Mouse (Mus musculus): ENCODE measurements at regions not wholly inside any gene's neighbourhood (a gene's known extent, or its start where the extent isn't known, plus 50 kb on each side); places are given as distances from the start of the nearest gene placed in this dataset.

DNA sequence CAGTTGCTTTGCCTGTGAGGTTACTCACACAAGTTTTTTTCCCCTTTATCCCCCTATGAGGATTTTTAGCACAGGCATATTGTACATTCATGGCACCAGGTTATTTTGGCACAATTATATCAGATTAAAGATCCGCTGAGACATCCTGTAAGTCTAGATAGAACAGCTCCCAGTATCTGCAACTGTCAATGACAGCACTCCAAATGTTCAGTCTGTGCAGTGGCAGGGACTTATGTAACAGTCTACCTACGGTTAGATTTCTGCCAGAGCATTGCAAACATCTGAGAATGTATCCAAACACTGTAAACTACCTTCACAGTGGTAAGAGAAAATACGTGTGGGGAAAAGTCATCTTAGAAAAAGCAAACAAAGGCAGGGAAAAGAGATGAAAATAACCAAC, 163.5 kb upstream of the Kcnh7 start:
- peak; percentile 8 for DNase-seq (ENCODE audit: low spot score)

DNA sequence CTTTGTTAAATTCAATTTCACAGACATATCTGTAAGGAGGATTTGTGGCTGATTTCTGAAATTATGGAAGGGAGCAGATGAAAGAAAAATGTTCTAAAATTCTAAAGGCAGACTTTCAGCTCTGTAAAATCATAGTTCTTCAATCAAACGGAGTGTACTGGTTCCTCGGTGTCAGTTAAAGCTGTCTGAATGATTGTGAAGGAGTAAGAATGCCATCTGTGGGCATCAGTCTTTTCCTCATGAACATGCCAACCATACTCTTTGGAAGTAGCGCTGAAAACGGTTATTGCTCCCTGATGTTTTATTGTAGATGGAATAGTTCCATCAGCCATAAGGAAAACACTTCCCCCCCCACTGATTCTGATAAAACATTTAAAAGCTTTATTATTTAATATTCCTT, 142.7 kb upstream of the Kcnh7 start:
- DNase-seq (ENCODE audit: low spot score) = no peak

- no peak for DNase-seq (ENCODE audit: low spot score)
These were observed 96.8 kb upstream of the Kcnh7 start for GRCm38 (mm10) chr2:63280911-63281310.

GRCm38 (mm10) chr2:63273799-63274203, 89.7 kb upstream of the Kcnh7 start:
- no peak for DNase-seq (ENCODE audit: low spot score)

DNA sequence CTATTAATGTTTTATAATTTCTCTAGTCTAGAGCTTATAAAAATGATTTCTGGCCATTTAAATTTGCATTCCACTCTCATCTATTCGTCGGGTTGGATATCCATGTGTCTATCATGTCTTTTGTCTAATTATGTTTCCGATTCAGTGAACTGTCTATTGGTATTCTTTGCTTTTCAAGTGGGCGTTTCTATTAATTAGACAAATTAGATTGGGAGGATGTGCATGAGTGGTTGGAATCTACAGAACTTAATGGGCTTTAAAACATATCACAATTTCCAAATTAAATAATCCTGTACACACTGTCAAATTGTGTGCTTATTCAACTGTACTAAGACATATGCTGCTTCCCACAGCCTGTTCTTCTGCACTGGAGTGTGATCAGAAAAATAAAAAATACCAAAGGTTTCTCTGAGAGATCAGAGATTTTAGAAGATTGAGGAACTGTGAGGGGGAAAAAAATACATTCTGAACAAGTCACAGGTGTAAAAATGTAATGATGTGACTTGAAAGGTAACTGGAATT, 62.1 kb upstream of the Kcnh7 start:
- no peak for DNase-seq (ENCODE audit: low spot score)

DNA sequence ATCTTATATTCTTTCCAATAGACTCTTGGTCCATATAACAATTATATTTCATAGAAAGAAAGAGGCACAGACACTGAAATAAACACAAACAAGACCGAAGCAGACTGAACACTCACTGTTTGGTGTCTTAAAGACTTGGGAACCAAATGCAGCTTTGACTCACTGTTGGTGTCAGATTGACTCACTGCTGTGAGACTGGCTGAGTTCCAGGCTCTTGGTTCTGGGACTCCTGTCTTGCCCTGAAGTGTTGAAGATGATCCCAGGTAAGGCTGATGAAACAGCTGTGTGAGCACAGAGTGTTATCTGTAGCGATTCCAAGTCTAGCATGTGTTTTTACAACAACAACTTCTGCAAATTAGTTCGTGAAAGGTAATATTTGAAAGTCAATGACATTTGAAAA, 55.2 kb upstream of the Kcnh7 start:
- DNase-seq (ENCODE audit: low spot score) = no peak

All from layer of hippocampus, adult 11-12 months (tissue).